In genomic region chr11:44525765-44526164, GRCm38 (mm10) we compare ENCODE assay signal across 13 mouse cellular contexts. TPM values are rescaled to one million over a fixed set of nuclear protein-coding genes. Genes with fewer than 3 reads are reported as not detected.
DNase-seq lines count a peak whose midpoint lies in the region; ATAC-seq and TF ChIP-seq lines count a peak whose summit lies in the region.
"Had no signal": no experiment of that assay in that cellular context is flagged by ENCODE, and none has a peak within 500 bp of the region (broad histone marks: within the 10 kb centered on the region; RNA-seq: fewer than 3 reads in every experiment).

No protein-coding gene starts in this region.

- no peak for TF ChIP-seq EP300 in liver, postnatal 0 days (IDR thresholded peaks at IDR 0.05; ENCODE audit: low read depth)

- no peak for ATAC-seq in lung, embryonic 14.5 days (ENCODE audit: insufficient read depth)
- no peak for ATAC-seq in liver, postnatal 0 days
- ATAC-seq in monocyte, adult 5-6 weeks (replicated peaks; ENCODE audit: insufficient number of reproducible peaks, low FRiP score, low TSS enrichment, poor library complexity, severe bottlenecking), result no peak
- ATAC-seq: midbrain, embryonic 15.5 days had no signal

- peaks cover 46% of the 10 kb centered on the region for H3K36me3 ChIP-seq in lung, embryonic 14.5 days (ENCODE audit: insufficient read depth)
- peaks cover 17% of the 10 kb centered on the region for H3K36me3 ChIP-seq in ES-E14 (ENCODE audit: control insufficient read depth, insufficient read depth, low read length, poor library complexity, severe bottlenecking)
- peaks cover 66% of the 10 kb centered on the region for H3K36me3 ChIP-seq in liver, postnatal 0 days (replicated peaks; ENCODE audit: insufficient read depth, low read length)

- H3K4me1 ChIP-seq in lung, embryonic 14.5 days (ENCODE audit: insufficient read depth), result peaks cover 6% of the 10 kb centered on the region; the same call in 1 of the 2 replicates
- H3K4me1 ChIP-seq in ES-E14 (ENCODE audit: control insufficient read depth in 2 of 2, insufficient read depth in 2 of 2, low read length in 2 of 2, poor library complexity in 1 of 2), result peaks cover 2 to 3% of the 10 kb centered on the region in 2 experiments; a peak in 1 of 4 replicates
- peaks cover 42% of the 10 kb centered on the region for H3K4me1 ChIP-seq in liver, postnatal 0 days (ENCODE audit: insufficient read depth)

- H3K27me3 ChIP-seq in lung, embryonic 14.5 days (ENCODE audit: insufficient read depth, low read length), result no peaks in the 10 kb centered on the region
- H3K27me3 ChIP-seq in liver, postnatal 0 days (ENCODE audit: insufficient read depth, low read length), result no peaks in the 10 kb centered on the region
- H3K27me3 ChIP-seq: hindbrain, embryonic 15.5 days; midbrain, embryonic 15.5 days had no signal

- no peak overlapping the region for H3K27ac ChIP-seq in gastrocnemius, adult 2 months
- no peak overlapping the region for H3K27ac ChIP-seq in lung, embryonic 14.5 days (ENCODE audit: low read depth)
- no peak overlapping the region for H3K27ac ChIP-seq in ES-E14 (ENCODE audit: insufficient read depth, low read depth, low read length, poor library complexity, severe bottlenecking)
- no peak overlapping the region for H3K27ac ChIP-seq in liver, postnatal 0 days (ENCODE audit: low read depth)
- H3K27ac ChIP-seq: hindbrain, embryonic 15.5 days; midbrain, embryonic 15.5 days had no signal

- no peak overlapping the region for H3K4me3 ChIP-seq in gastrocnemius, adult 2 months
- no peak overlapping the region for H3K4me3 ChIP-seq in lung, embryonic 14.5 days (ENCODE audit: low read depth, low read length)
- no peak overlapping the region for H3K4me3 ChIP-seq in ES-E14 (ENCODE audit: insufficient read depth in 1 of 2, low read depth in 1 of 2, low read length in 2 of 2, poor library complexity in 1 of 2, severe bottlenecking in 1 of 2)
- no peak overlapping the region for H3K4me3 ChIP-seq in liver, postnatal 0 days (ENCODE audit: low read depth, low read length)
- H3K4me3 ChIP-seq: erythroblast, embryonic 14.5 days; hindbrain, embryonic 15.5 days; midbrain, embryonic 15.5 days had no signal

- H3K9ac ChIP-seq in lung, embryonic 14.5 days, result no peak overlapping the region
- no peak overlapping the region for H3K9ac ChIP-seq in ES-E14 (ENCODE audit: insufficient read depth, low read depth, low read length, poor library complexity, severe bottlenecking)
- H3K9ac ChIP-seq in liver, postnatal 0 days (replicated peaks), result no peak overlapping the region
- H3K9ac ChIP-seq: hindbrain, embryonic 15.5 days; midbrain, embryonic 15.5 days had no signal

- TF ChIP-seq CTCF in gastrocnemius, adult 2 months (IDR thresholded peaks at IDR 0.05), result peak; percentile 30
- TF ChIP-seq CTCF in lung, embryonic 14.5 days (IDR thresholded peaks at IDR 0.05; ENCODE audit: low read depth), result peak; percentile 19; the same call in 1 of the 2 replicates
- peak; percentile 42 for TF ChIP-seq CTCF in liver, postnatal 0 days (IDR thresholded peaks at IDR 0.05; ENCODE audit: low read depth)

- no peaks in the 10 kb centered on the region for H3K9me3 ChIP-seq in lung, embryonic 14.5 days (ENCODE audit: low read depth, low read length)
- no peaks in the 10 kb centered on the region for H3K9me3 ChIP-seq in ES-E14 (ENCODE audit: control insufficient read depth, insufficient read depth, low read depth, low read length)
- no peaks in the 10 kb centered on the region for H3K9me3 ChIP-seq in liver, postnatal 0 days (ENCODE audit: low read length)
- H3K9me3 ChIP-seq: hindbrain, embryonic 15.5 days; midbrain, embryonic 15.5 days had no signal

- no peak for DNase-seq in gastrocnemius, adult 2 months
- no peak for DNase-seq in gastrocnemius, postnatal 4 days (ENCODE audit: low spot score in 2 of 2)
- no peak for DNase-seq in lung, embryonic 14.5 days
- no peak for DNase-seq in lung, postnatal 25 days (ENCODE audit: low spot score)
- DNase-seq in ES-E14 (ENCODE audit: low read depth, low spot score), result peak; percentile 50
- no peak for DNase-seq in liver, postnatal 0 days
- DNase-seq in kidney, postnatal 25 days, result no peak
- DNase-seq: cerebellum, adult 9-11 months; lung, postnatal 10 days had no signal

- WGBS in lung, embryonic 14.5 days, result 77% methylated on average over 4 of the region's 4 CpGs
- WGBS in liver, postnatal 0 days (ENCODE audit: insufficient replicate concordance), result 81% methylated on average over 4 of the region's 4 CpGs

- intact Hi-C loops in gastrocnemius, adult 2 months (cut with DNase I), result no loop called here

- H3K4me2 ChIP-seq in lung, embryonic 14.5 days, result no peak overlapping the region
- no peak overlapping the region for H3K4me2 ChIP-seq in liver, postnatal 0 days (ENCODE audit: low read depth, low read length)
- H3K4me2 ChIP-seq: hindbrain, embryonic 15.5 days; midbrain, embryonic 15.5 days had no signal

- in situ Hi-C loops in ES-E14 (cut with MboI; ENCODE audit: low sequenced_read_pairs in 2 of 2, unreplicated experiment in 2 of 2), result no loop called here

TF ChIP-seq in ES-E14, 5 proteins besides CTCF, POLR2A, EP300 and RAD21:
- TF ChIP-seq ZC3H11A (IDR thresholded peaks at IDR 0.05; ENCODE audit: borderline replicate concordance, low read depth, low read length), result no peak
- no peak for TF ChIP-seq ZNF384 (IDR thresholded peaks at IDR 0.05; ENCODE audit: low read depth, low read length)
- TF ChIP-seq HCFC1 (IDR thresholded peaks at IDR 0.05; ENCODE audit: borderline replicate concordance, insufficient read depth, low read length), result no peak
- no peak for TF ChIP-seq CHD2 (IDR thresholded peaks at IDR 0.05; ENCODE audit: low read depth, low read length)
- no peak for TF ChIP-seq MAFK (IDR thresholded peaks at IDR 0.05; ENCODE audit: insufficient read depth, low read depth, low read length)

RNA-seq across cellular contexts. Expression of gene Rnf145, which starts 7.0 kb away (rescaled TPM):
- total RNA-seq in gastrocnemius, adult 2 months (2021), result 1 to 10 TPM; 6.0 to 7.3 TPM
- total RNA-seq in gastrocnemius, postnatal 4 days (2021), result 10 to 100 TPM; 30.6 to 32.2 TPM
- 85.7 and 89.5 TPM in 2 replicates for polyA plus RNA-seq in lung, embryonic 14.5 days (2014; fragmentation: Nextera tagmentation; extraction: Ambion mirVana)
- 94.4 and 128 TPM in 2 replicates for total RNA-seq in ES-E14 (2012; rRNA removed)
- 31.9 and 32.7 TPM in 2 replicates for polyA plus RNA-seq in liver, postnatal 0 days (2015; fragmentation: Nextera tagmentation; extraction: Ambion mirVana)
- 56.7 to 93.5 TPM (median 62.8 TPM) in 3 replicates for total RNA-seq in monocyte, adult 5-6 weeks (2017)

RNA-seq across cellular contexts. Expression of gene Ublcp1, which starts 55.5 kb away (rescaled TPM):
- 10 to 100 TPM; 24.6 to 30.2 TPM for total RNA-seq in gastrocnemius, adult 2 months (2021)
- 10 to 100 TPM; 20.8 to 25.9 TPM for total RNA-seq in gastrocnemius, postnatal 4 days (2021)
- polyA plus RNA-seq in lung, embryonic 14.5 days (2014; fragmentation: Nextera tagmentation; extraction: Ambion mirVana), result 68.6 and 73.1 TPM in 2 replicates
- 22.2 and 22.3 TPM in 2 replicates for total RNA-seq in ES-E14 (2012; rRNA removed)
- polyA plus RNA-seq in liver, postnatal 0 days (2015; fragmentation: Nextera tagmentation; extraction: Ambion mirVana), result 40.8 and 40.9 TPM in 2 replicates
- 50.1 to 70.9 TPM (median 70.8 TPM) in 3 replicates for total RNA-seq in monocyte, adult 5-6 weeks (2017)
